Mouse (Mus musculus) MEL (cell line): ENCODE measurements around the gene Pik3ip1. TPM values are rescaled to one million over a fixed set of nuclear protein-coding genes. Genes with fewer than 3 reads are reported as not detected.

Source experiments
- DNase-seq: peaks from one replicate; pipeline ENCODE4 v3.0.0; 2011; ENCODE audit warnings: low read depth, low spot score
- H3K27ac ChIP-seq: 2 replicates; pipeline ENCODE4 v1.5.1; 2012; ENCODE audit warnings: low read depth, mild to moderate bottlenecking, control low read depth, low read length, moderate library complexity; ENCODE audit not compliant: control insufficient read depth
- H3K27me3 ChIP-seq, 2 experiments: fragments of 150-350 bp in 1 of 2; sonication (generic) in 1 of 2; 2 replicates each; pipeline ENCODE4 v1.6.1; 2012; ENCODE audit warnings: low read length in 2 of 2, mild to moderate bottlenecking in 2 of 2, improper control_type of control experiment in 1 of 2, moderate library complexity in 1 of 2; ENCODE audit not compliant: insufficient read depth in 2 of 2, control insufficient read depth in 1 of 2
- H3K36me3 ChIP-seq, 2 experiments: 2 replicates each; pipeline ENCODE4 v1.6.1; 2012 to 2014; ENCODE audit warnings: low read length in 2 of 2, improper control_type of control experiment in 1 of 2, inconsistent platforms in 1 of 2, mild to moderate bottlenecking in 1 of 2; ENCODE audit not compliant: insufficient read depth in 2 of 2, control insufficient read depth in 1 of 2
- H3K4me1 ChIP-seq, 2 experiments: fragments of 150-350 bp in 1 of 2; sonication (generic) in 1 of 2; 2 replicates each; pipeline ENCODE4 v1.6.1; 2012; ENCODE audit warnings: low read length in 2 of 2, improper control_type of control experiment in 1 of 2, mild to moderate bottlenecking in 1 of 2; ENCODE audit not compliant: insufficient read depth in 2 of 2, control insufficient read depth in 1 of 2
- H3K4me3 ChIP-seq, 2 experiments: fragments of 150-350 bp in 1 of 2; sonication (generic) in 1 of 2; 2 replicates each; pipeline ENCODE4 v1.5.1; 2012; ENCODE audit warnings: low read depth in 2 of 2, low read length in 2 of 2, mild to moderate bottlenecking in 2 of 2, moderate library complexity in 2 of 2, control low read depth in 1 of 2, improper control_type of control experiment in 1 of 2; ENCODE audit not compliant: control insufficient read depth in 1 of 2, insufficient read depth in 1 of 2
- H3K79me2 ChIP-seq: 2 replicates; pipeline ENCODE4 v1.6.1; 2012; ENCODE audit warnings: mild to moderate bottlenecking, low read length, moderate library complexity; ENCODE audit not compliant: control insufficient read depth, poor library complexity, insufficient read depth
- H3K9ac ChIP-seq: 2 replicates; pipeline ENCODE4 v1.6.1; 2012; ENCODE audit warnings: low read depth, mild to moderate bottlenecking, control low read depth, low read length, moderate library complexity; ENCODE audit not compliant: control insufficient read depth, poor library complexity, severe bottlenecking
- H3K9me3 ChIP-seq: fragments of 150-350 bp; sonication (generic); replicated peaks from 2 replicates; pipeline ENCODE4 v1.6.1; 2012; ENCODE audit warnings: mild to moderate bottlenecking, low read length, improper control_type of control experiment, moderate library complexity; ENCODE audit not compliant: insufficient read depth
- CHD2 ChIP-seq: IDR thresholded peaks from 2 replicates; pipeline ENCODE4 v1.6.1; 2011; ENCODE audit warnings: low read length, improper control_type of control experiment
- E2F4 ChIP-seq: IDR thresholded peaks from 2 replicates; pipeline ENCODE4 v1.6.1; 2011; ENCODE audit warnings: low read depth, low read length, improper control_type of control experiment, borderline replicate concordance
- ELF1 ChIP-seq: IDR thresholded peaks from 2 replicates; pipeline ENCODE4 v1.6.1; 2014; ENCODE audit warnings: low read depth, mild to moderate bottlenecking, inconsistent platforms, low read length, improper control_type of control experiment, moderate library complexity
- GABPA ChIP-seq: IDR thresholded peaks from 2 replicates; pipeline ENCODE4 v1.6.1; 2012; ENCODE audit warnings: low read depth, mild to moderate bottlenecking, inconsistent platforms, low read length, improper control_type of control experiment, moderate library complexity
- JUND ChIP-seq: IDR thresholded peaks from 2 replicates; pipeline ENCODE4 v1.6.1; 2011; ENCODE audit warnings: low read depth, mild to moderate bottlenecking, improper control_type of control experiment, low read length
- MAX ChIP-seq: IDR thresholded peaks from 2 replicates; pipeline ENCODE4 v1.6.1; 2011; ENCODE audit warnings: low read length, improper control_type of control experiment
- MAZ ChIP-seq: IDR thresholded peaks from 2 replicates; pipeline ENCODE4 v1.6.1; 2012; ENCODE audit warnings: low read depth, mild to moderate bottlenecking, inconsistent platforms, low read length, improper control_type of control experiment
- MEF2A ChIP-seq: IDR thresholded peaks from 2 replicates; pipeline ENCODE4 v1.6.1; 2014; ENCODE audit warnings: low read depth, mild to moderate bottlenecking, inconsistent platforms, low read length, improper control_type of control experiment; ENCODE audit not compliant: poor library complexity, insufficient replicate concordance, severe bottlenecking; ENCODE audit errors: extremely low read depth
- NRF1 ChIP-seq: IDR thresholded peaks from 2 replicates; pipeline ENCODE4 v1.6.1; 2014; ENCODE audit warnings: low read depth, mild to moderate bottlenecking, inconsistent platforms, low read length, improper control_type of control experiment, moderate library complexity; ENCODE audit not compliant: poor library complexity, insufficient read depth, severe bottlenecking
- POLR2AphosphoS5 ChIP-seq: IDR thresholded peaks from 2 replicates; pipeline ENCODE4 v1.6.1; 2012; ENCODE audit warnings: low read depth, borderline replicate concordance, mild to moderate bottlenecking, inconsistent platforms, low read length, moderate library complexity, mixed read lengths
- RAD21 ChIP-seq: IDR thresholded peaks from 2 replicates; pipeline ENCODE4 v1.6.1; 2011; ENCODE audit warnings: mild to moderate bottlenecking, low read depth, low read length, improper control_type of control experiment
- RCOR1 ChIP-seq: IDR thresholded peaks from 2 replicates; pipeline ENCODE4 v1.6.1; 2012; ENCODE audit warnings: low read depth, mild to moderate bottlenecking, inconsistent platforms, low read length, improper control_type of control experiment
- TAL1 ChIP-seq: IDR thresholded peaks from 2 replicates; pipeline ENCODE4 v1.6.1; 2012; ENCODE audit warnings: mild to moderate bottlenecking, inconsistent platforms, low read length, moderate library complexity, mixed read lengths
- TBP ChIP-seq: IDR thresholded peaks from 2 replicates; pipeline ENCODE4 v1.8.0; 2011; ENCODE audit warnings: low read depth, low read length, improper control_type of control experiment
- USF2 ChIP-seq, 2 experiments: IDR thresholded peaks; 2 replicates each; pipeline ENCODE4 v1.6.1; 2011 to 2012; ENCODE audit warnings: improper control_type of control experiment in 2 of 2, low read length in 2 of 2, borderline replicate concordance in 1 of 2, inconsistent platforms in 1 of 2, low read depth in 1 of 2, mild to moderate bottlenecking in 1 of 2; ENCODE audit not compliant: insufficient read depth in 1 of 2
- ZC3H11A ChIP-seq: IDR thresholded peaks from 2 replicates; pipeline ENCODE4 v1.6.1; 2012; ENCODE audit warnings: low read depth, mild to moderate bottlenecking, inconsistent platforms, low read length, improper control_type of control experiment
- ZKSCAN1 ChIP-seq: IDR thresholded peaks from 2 replicates; pipeline ENCODE4 v1.6.1; 2012; ENCODE audit warnings: low read depth, mild to moderate bottlenecking, inconsistent platforms, low read length, improper control_type of control experiment, moderate library complexity
- polyA plus RNA-seq, 2 experiments: library from polyadenylated mRNA; stranded (reverse) in 1 of 2; unstranded in 1 of 2; fragments of >175 nt in 1 of 2; fragments of >200 nt in 1 of 2; gene quantifications; 2 replicates each; pipeline versions ENCODE4 v1.2.1 to v1.2.4; 2012; ENCODE audit warnings: low replicate concordance in 2 of 2, low read depth in 1 of 2; ENCODE audit not compliant: insufficient read length in 2 of 2, insufficient read depth in 1 of 2, missing spikeins in 1 of 2
- total RNA-seq: library from RNA; depleted of rRNA; stranded (reverse); fragments of 300-350 nt; gene quantifications from 2 replicates; pipeline ENCODE4 v1.2.3, GENCODE M21; 2012

Pik3ip1 gene
- total and polyA plus RNA-seq, 3 experiments = 1.7 to 2.7 TPM; not detected in 1

DNA sequence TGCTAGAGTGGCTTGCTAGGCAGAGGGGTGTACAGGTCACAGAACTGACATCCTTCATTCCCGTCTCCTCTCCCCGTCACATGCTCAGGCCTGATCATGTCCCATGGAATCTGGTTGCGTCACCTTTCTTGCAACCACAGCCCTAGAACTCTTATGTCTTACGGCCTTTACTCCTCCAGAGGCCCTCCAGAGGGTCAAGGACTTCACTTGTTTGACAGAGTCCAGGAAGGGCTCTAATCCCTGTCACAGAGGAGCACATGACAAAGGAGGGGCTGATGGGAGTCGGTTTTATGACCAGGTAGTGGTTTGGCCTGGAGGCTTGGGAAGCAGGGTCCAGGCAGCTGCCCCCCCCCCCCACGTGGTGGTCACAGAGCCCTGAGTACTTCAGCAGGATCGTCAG lies 38.8 kb downstream of the Pik3ip1 start:
- H3K27ac ChIP-seq = no peak overlapping the region
- no peaks in the 10 kb centered on the region for H3K36me3 ChIP-seq
- no peaks in the 10 kb centered on the region for H3K4me1 ChIP-seq
- no peak overlapping the region for H3K4me3 ChIP-seq
- no peaks in the 10 kb centered on the region for H3K27me3 ChIP-seq
- no peaks in the 10 kb centered on the region for H3K9me3 ChIP-seq
- H3K9ac ChIP-seq = no peak overlapping the region
- TF ChIP-seq MAX (no peak), ELF1 (no peak), MAZ (no peak), ZC3H11A (no peak), CHD2 (no peak), USF2 (IDR thresholded peaks at IDR 0.05; ENCODE audit: borderline replicate concordance in 1 of 2, insufficient read depth in 1 of 2, low read depth in 1 of 2, low read length in 2 of 2) (no peak)
- TF ChIP-seq, all 39 proteins: peak for 0
- DNase-seq = no peak
- H3K79me2 ChIP-seq = no peaks in the 10 kb centered on the region

DNA sequence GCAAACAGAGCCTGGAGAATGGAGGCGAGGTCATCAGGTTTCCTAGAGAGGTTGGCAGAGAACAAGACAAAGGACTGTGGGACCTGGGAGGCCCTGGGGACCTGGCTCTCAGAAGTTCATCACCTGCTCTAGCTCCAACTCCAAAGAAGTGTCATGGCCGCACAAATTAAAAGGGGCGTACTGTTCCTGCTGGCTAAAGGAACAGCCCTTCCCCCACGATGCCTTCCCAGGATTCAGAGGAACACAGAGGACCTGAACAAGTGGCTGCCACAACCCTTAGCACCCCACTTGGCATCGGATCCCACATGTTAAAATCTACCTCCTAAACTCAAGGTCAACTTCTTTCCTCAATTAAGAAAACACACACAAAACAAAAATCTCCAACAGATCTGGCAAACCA lies 39.2 kb downstream of the Pik3ip1 start:
- Histone ChIP-seq H3K4me3 (no peak overlapping the region), H3K9me3 (no peaks in the 10 kb centered on the region), H3K9ac (no peak overlapping the region), H3K27me3 (no peaks in the 10 kb centered on the region), H3K36me3 (no peaks in the 10 kb centered on the region), H3K79me2 (no peaks in the 10 kb centered on the region), H3K4me1 (no peaks in the 10 kb centered on the region), H3K27ac (no peak overlapping the region)
- DNase-seq = no peak
- no peak for TF ChIP-seq E2F4
- no peak for TF ChIP-seq RCOR1
- no peak for TF ChIP-seq RAD21
- TF ChIP-seq TAL1 = no peak
- no peak for TF ChIP-seq MEF2A
- no peak for TF ChIP-seq POLR2AphosphoS5
- TF ChIP-seq GABPA = no peak

DNA sequence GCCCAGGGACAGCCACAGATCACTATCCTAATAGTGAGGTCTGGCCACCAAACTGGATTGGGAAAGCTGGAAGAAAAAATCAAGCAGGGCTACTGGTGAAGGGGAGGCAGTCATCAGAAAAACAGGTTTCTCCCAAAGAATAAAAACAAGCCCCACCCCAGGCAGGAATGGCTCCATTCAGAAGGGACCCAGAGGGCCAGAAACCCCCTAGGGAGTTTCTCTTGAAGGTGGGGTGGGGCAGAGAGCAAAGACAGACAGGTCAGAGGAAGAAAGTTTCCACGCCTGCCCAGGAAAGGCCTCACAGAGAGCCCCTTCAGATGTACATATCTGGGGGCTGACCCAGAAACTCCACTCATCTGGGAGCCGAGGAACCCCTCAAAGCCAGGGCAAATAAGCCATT lies 40.0 kb downstream of the Pik3ip1 start:
- H3K4me3 ChIP-seq = no peak overlapping the region
- TF ChIP-seq TBP = no peak
- no peak for TF ChIP-seq USF2 (IDR thresholded peaks at IDR 0.05; ENCODE audit: borderline replicate concordance in 1 of 2, insufficient read depth in 1 of 2, low read depth in 1 of 2, low read length in 2 of 2)
- no peak for TF ChIP-seq ZKSCAN1
- TF ChIP-seq NRF1 = no peak
- TF ChIP-seq ELF1 = no peak
- TF ChIP-seq JUND = no peak
- TF ChIP-seq, all 39 proteins: peak for 0
- Histone ChIP-seq H3K36me3 (no peaks in the 10 kb centered on the region), H3K27ac (no peak overlapping the region), H3K9ac (no peak overlapping the region), H3K4me1 (no peaks in the 10 kb centered on the region), H3K9me3 (no peaks in the 10 kb centered on the region), H3K27me3 (no peaks in the 10 kb centered on the region), H3K79me2 (no peaks in the 10 kb centered on the region)
- DNase-seq = no peak
